Mouse (Mus musculus): ENCODE results near the gene Leng8. TPM values are rescaled to one million over a fixed set of nuclear protein-coding genes. Genes with fewer than 3 reads are reported as not detected.
A peak's percentile ranks its signal among the peaks of the same experiment; 100 is the strongest.

Gene Leng8
- polyA plus RNA-seq, 1 experiment = 247 TPM

- TF ChIP-seq POLR2A (IDR thresholded peaks at IDR 0.05; ENCODE audit: borderline replicate concordance, control insufficient read depth, low read depth, low read length) (no peak), CTCF (IDR thresholded peaks at IDR 0.05; ENCODE audit: control insufficient read depth, insufficient read depth, low read length) (peak; percentile 29; the same call in 1 of the 2 replicates)
- WGBS = 15% methylated on average over 4 of the region's 4 CpGs
- H3K27ac ChIP-seq (ENCODE audit: control insufficient read depth, insufficient read depth, low read depth, low read length, poor library complexity) = no peak overlapping the region
- H3K4me1 ChIP-seq (ENCODE audit: control insufficient read depth, insufficient read depth, low read length) = no peaks in the 10 kb centered on the region; the same call in 1 of the 2 replicates
- no peak overlapping the region for H3K4me3 ChIP-seq (replicated peaks; ENCODE audit: control insufficient read depth, low read depth, low read length)
These were observed 33.4 kb upstream of the Leng8 start for GRCm38 (mm10) chr7:4103411-4103810.

GRCm38 (mm10) chr7:4111766-4112165 lies 25.1 kb upstream of the Leng8 start:
- H3K27ac ChIP-seq (ENCODE audit: control insufficient read depth, insufficient read depth, low read depth, low read length, poor library complexity) = no peak overlapping the region
- H3K4me1 ChIP-seq (ENCODE audit: control insufficient read depth, insufficient read depth, low read length) = no peaks in the 10 kb centered on the region; the same call in 1 of the 2 replicates
- 77% methylated on average over 3 of the region's 3 CpGs for WGBS
- no peak overlapping the region for H3K4me3 ChIP-seq (replicated peaks; ENCODE audit: control insufficient read depth, low read depth, low read length)
- TF ChIP-seq CTCF (IDR thresholded peaks at IDR 0.05; ENCODE audit: control insufficient read depth, insufficient read depth, low read length) (no peak), POLR2A (IDR thresholded peaks at IDR 0.05; ENCODE audit: borderline replicate concordance, control insufficient read depth, low read depth, low read length) (no peak)

- WGBS = 65% methylated on average over 8 of the region's 8 CpGs
- Histone ChIP-seq H3K4me1 (ENCODE audit: control insufficient read depth, insufficient read depth, low read length) (peaks cover 2% of the 10 kb centered on the region), H3K4me3 (replicated peaks; ENCODE audit: control insufficient read depth, low read depth, low read length) (no peak overlapping the region), H3K27ac (ENCODE audit: control insufficient read depth, insufficient read depth, low read depth, low read length, poor library complexity) (no peak overlapping the region)
- TF ChIP-seq POLR2A (IDR thresholded peaks at IDR 0.05; ENCODE audit: borderline replicate concordance, control insufficient read depth, low read depth, low read length) = no peak
- no peak for TF ChIP-seq CTCF (IDR thresholded peaks at IDR 0.05; ENCODE audit: control insufficient read depth, insufficient read depth, low read length)
These were observed 19.6 kb upstream of the Leng8 start for GRCm38 (mm10) chr7:4117050-4117814.

- Histone ChIP-seq H3K27ac (ENCODE audit: control insufficient read depth, insufficient read depth, low read depth, low read length, poor library complexity) (no peak within 1 kb of the TSS), H3K4me3 (replicated peaks; ENCODE audit: control insufficient read depth, low read depth, low read length) (no peak within 1 kb of the TSS), H3K4me1 (ENCODE audit: control insufficient read depth, insufficient read depth, low read length) (peaks cover 2% of the 10 kb centered on the region)
- WGBS = 4% methylated on average over 37 of the region's 37 CpGs
- TF ChIP-seq CTCF (IDR thresholded peaks at IDR 0.05; ENCODE audit: control insufficient read depth, insufficient read depth, low read length) (peak; percentile 44; the same call in 1 of the 2 replicates), POLR2A (IDR thresholded peaks at IDR 0.05; ENCODE audit: borderline replicate concordance, control insufficient read depth, low read depth, low read length) (no peak)
These were observed 17.4 kb upstream of the Leng8 start, which contains the start of gene Ttyh1 for GRCm38 (mm10) chr7:4119344-4119902. Gene Ttyh1, plus strand, starts transcription at chr7:4119408.

GRCm38 (mm10) chr7:4119976-4120921 lies 16.6 kb upstream of the Leng8 start:
- Histone ChIP-seq H3K4me1 (ENCODE audit: control insufficient read depth, insufficient read depth, low read length) (peaks cover 2% of the 10 kb centered on the region), H3K27ac (ENCODE audit: control insufficient read depth, insufficient read depth, low read depth, low read length, poor library complexity) (no peak overlapping the region), H3K4me3 (replicated peaks; ENCODE audit: control insufficient read depth, low read depth, low read length) (no peak overlapping the region)
- TF ChIP-seq CTCF (IDR thresholded peaks at IDR 0.05; ENCODE audit: control insufficient read depth, insufficient read depth, low read length) (no peak), POLR2A (IDR thresholded peaks at IDR 0.05; ENCODE audit: borderline replicate concordance, control insufficient read depth, low read depth, low read length) (no peak)
- WGBS = 27% methylated on average over 19 of the region's 19 CpGs

- H3K27ac ChIP-seq (ENCODE audit: control insufficient read depth, insufficient read depth, low read depth, low read length, poor library complexity) = no peak overlapping the region
- H3K4me3 ChIP-seq (replicated peaks; ENCODE audit: control insufficient read depth, low read depth, low read length) = no peak overlapping the region
- peaks cover 2% of the 10 kb centered on the region for H3K4me1 ChIP-seq (ENCODE audit: control insufficient read depth, insufficient read depth, low read length)
- 43% methylated on average over 11 of the region's 11 CpGs for WGBS
- TF ChIP-seq CTCF (IDR thresholded peaks at IDR 0.05; ENCODE audit: control insufficient read depth, insufficient read depth, low read length) (no peak), POLR2A (IDR thresholded peaks at IDR 0.05; ENCODE audit: borderline replicate concordance, control insufficient read depth, low read depth, low read length) (no peak)
These were observed 14.6 kb upstream of the Leng8 start for GRCm38 (mm10) chr7:4122076-4122768.

- Histone ChIP-seq H3K4me1 (ENCODE audit: control insufficient read depth, insufficient read depth, low read length) (peaks cover 2% of the 10 kb centered on the region), H3K4me3 (replicated peaks; ENCODE audit: control insufficient read depth, low read depth, low read length) (no peak overlapping the region), H3K27ac (ENCODE audit: control insufficient read depth, insufficient read depth, low read depth, low read length, poor library complexity) (no peak overlapping the region)
- TF ChIP-seq POLR2A (IDR thresholded peaks at IDR 0.05; ENCODE audit: borderline replicate concordance, control insufficient read depth, low read depth, low read length) = no peak
- no peak for TF ChIP-seq CTCF (IDR thresholded peaks at IDR 0.05; ENCODE audit: control insufficient read depth, insufficient read depth, low read length)
- WGBS = 82% methylated on average over 10 of the region's 10 CpGs
These were observed 14.1 kb upstream of the Leng8 start for GRCm38 (mm10) chr7:4122783-4123182.
